Mouse (Mus musculus): Measurements from ENCODE around the gene Nxph3. TPM values are rescaled to one million over a fixed set of nuclear protein-coding genes. Genes with fewer than 3 reads are reported as not detected.

Nxph3 gene
- polyA plus RNA-seq, 1 experiment from 2014 or later, result not detected

- Histone ChIP-seq H3K27me3 (ENCODE audit: insufficient read depth, low read length) (no peaks in the 10 kb centered on the region), H3K9me3 (ENCODE audit: low read length) (no peaks in the 10 kb centered on the region), H3K27ac (ENCODE audit: low read depth) (no peak overlapping the region), H3K4me2 (ENCODE audit: low read depth, low read length) (no peak overlapping the region), H3K4me3 (ENCODE audit: low read depth, low read length) (no peak overlapping the region), H3K9ac (replicated peaks) (no peak overlapping the region), H3K4me1 (ENCODE audit: insufficient read depth) (no peaks in the 10 kb centered on the region), H3K36me3 (replicated peaks; ENCODE audit: insufficient read depth, low read length) (no peaks in the 10 kb centered on the region)
- 55% methylated on average over 8 of the region's 8 CpGs for WGBS (ENCODE audit: insufficient replicate concordance)
- no peak for DNase-seq
- no peak for TF ChIP-seq EP300 (IDR thresholded peaks at IDR 0.05; ENCODE audit: low read depth)
- TF ChIP-seq CTCF (IDR thresholded peaks at IDR 0.05; ENCODE audit: low read depth), result no peak
- ATAC-seq, result no peak
These were observed 40.9 kb upstream of the Nxph3 start for GRCm38 (mm10) chr11:95555279-95555678.

- 76% methylated on average over 12 of the region's 12 CpGs for WGBS (ENCODE audit: insufficient replicate concordance)
- Histone ChIP-seq H3K4me2 (ENCODE audit: low read depth, low read length) (no peak overlapping the region), H3K27ac (ENCODE audit: low read depth) (no peak overlapping the region), H3K9ac (replicated peaks) (no peak overlapping the region), H3K27me3 (ENCODE audit: insufficient read depth, low read length) (no peaks in the 10 kb centered on the region), H3K9me3 (ENCODE audit: low read length) (no peaks in the 10 kb centered on the region), H3K36me3 (replicated peaks; ENCODE audit: insufficient read depth, low read length) (no peaks in the 10 kb centered on the region), H3K4me1 (ENCODE audit: insufficient read depth) (no peaks in the 10 kb centered on the region), H3K4me3 (ENCODE audit: low read depth, low read length) (no peak overlapping the region)
- ATAC-seq, result no peak
- TF ChIP-seq CTCF (IDR thresholded peaks at IDR 0.05; ENCODE audit: low read depth) (no peak), EP300 (IDR thresholded peaks at IDR 0.05; ENCODE audit: low read depth) (no peak)
- DNase-seq, result no peak
These were observed 36.1 kb upstream of the Nxph3 start for GRCm38 (mm10) chr11:95550301-95551021.

GRCm38 (mm10) chr11:95546021-95546782 lies 31.8 kb upstream of the Nxph3 start:
- Histone ChIP-seq H3K36me3 (replicated peaks; ENCODE audit: insufficient read depth, low read length) (no peaks in the 10 kb centered on the region), H3K9me3 (ENCODE audit: low read length) (no peaks in the 10 kb centered on the region), H3K4me3 (ENCODE audit: low read depth, low read length) (no peak overlapping the region), H3K4me2 (ENCODE audit: low read depth, low read length) (no peak overlapping the region), H3K4me1 (ENCODE audit: insufficient read depth) (no peaks in the 10 kb centered on the region), H3K9ac (replicated peaks) (no peak overlapping the region), H3K27me3 (ENCODE audit: insufficient read depth, low read length) (0 out of 2 replicates have a peak, but pooled peaks cover 2% of the 10 kb centered on the region), H3K27ac (ENCODE audit: low read depth) (no peak overlapping the region)
- 71% methylated on average over 10 of the region's 10 CpGs for WGBS (ENCODE audit: insufficient replicate concordance)
- no peak for TF ChIP-seq CTCF (IDR thresholded peaks at IDR 0.05; ENCODE audit: low read depth)
- no peak for TF ChIP-seq EP300 (IDR thresholded peaks at IDR 0.05; ENCODE audit: low read depth)
- no peak for ATAC-seq
- no peak for DNase-seq

- Histone ChIP-seq H3K4me3 (ENCODE audit: low read depth, low read length) (no peak overlapping the region), H3K36me3 (replicated peaks; ENCODE audit: insufficient read depth, low read length) (no peaks in the 10 kb centered on the region), H3K9me3 (ENCODE audit: low read length) (no peaks in the 10 kb centered on the region), H3K4me2 (ENCODE audit: low read depth, low read length) (no peak overlapping the region), H3K9ac (replicated peaks) (no peak overlapping the region), H3K27me3 (ENCODE audit: insufficient read depth, low read length) (0 out of 2 replicates have a peak, but pooled peaks cover 5% of the 10 kb centered on the region), H3K27ac (ENCODE audit: low read depth) (no peak overlapping the region), H3K4me1 (ENCODE audit: insufficient read depth) (peaks cover 3% of the 10 kb centered on the region; the same call in 1 of the 2 replicates)
- 77% methylated on average over 8 of the region's 8 CpGs for WGBS (ENCODE audit: insufficient replicate concordance)
- TF ChIP-seq CTCF (IDR thresholded peaks at IDR 0.05; ENCODE audit: low read depth) (no peak), EP300 (IDR thresholded peaks at IDR 0.05; ENCODE audit: low read depth) (no peak)
- DNase-seq (no peak), ATAC-seq (no peak)
These were observed 30.4 kb upstream of the Nxph3 start for GRCm38 (mm10) chr11:95544546-95545327.

GRCm38 (mm10) chr11:95540637-95541385 lies 26.4 kb upstream of the Nxph3 start:
- no peak for TF ChIP-seq EP300 (IDR thresholded peaks at IDR 0.05; ENCODE audit: low read depth)
- TF ChIP-seq CTCF (IDR thresholded peaks at IDR 0.05; ENCODE audit: low read depth), result no peak
- ATAC-seq, result no peak
- Histone ChIP-seq H3K4me1 (ENCODE audit: insufficient read depth) (peaks cover 3% of the 10 kb centered on the region; the same call in 1 of the 2 replicates), H3K27ac (ENCODE audit: low read depth) (no peak overlapping the region), H3K4me2 (ENCODE audit: low read depth, low read length) (no peak overlapping the region), H3K4me3 (ENCODE audit: low read depth, low read length) (no peak overlapping the region), H3K9ac (replicated peaks) (no peak overlapping the region), H3K27me3 (ENCODE audit: insufficient read depth, low read length) (0 out of 2 replicates have a peak, but pooled peaks cover 5% of the 10 kb centered on the region), H3K9me3 (ENCODE audit: low read length) (no peaks in the 10 kb centered on the region), H3K36me3 (replicated peaks; ENCODE audit: insufficient read depth, low read length) (no peaks in the 10 kb centered on the region)
- 28% methylated on average over 18 of the region's 18 CpGs for WGBS (ENCODE audit: insufficient replicate concordance)
- no peak for DNase-seq

All from liver, postnatal 0 days (tissue).